Mouse (Mus musculus): ENCODE measurements around the gene Ccser2. TPM values are rescaled to one million over a fixed set of nuclear protein-coding genes. Genes with fewer than 3 reads are reported as not detected.

Ccser2 gene
- polyA plus RNA-seq, 1 experiment from 2014 or later, result 58.0 TPM

GRCm38 (mm10) chr14:36932638-36933382 lies 35.8 kb downstream of the Ccser2 start:
- H3K9ac ChIP-seq, result no peak overlapping the region
- H3K4me3 ChIP-seq, result no peak overlapping the region
- H3K9me3 ChIP-seq (replicated peaks), result no peaks in the 10 kb centered on the region
- 87% methylated on average over 10 of the region's 10 CpGs for WGBS
- H3K4me2 ChIP-seq (replicated peaks), result no peak overlapping the region
- no peak for ATAC-seq (ENCODE audit: low FRiP score)
- H3K27me3 ChIP-seq, result no peaks in the 10 kb centered on the region
- H3K36me3 ChIP-seq, result peaks cover under 1% of the 10 kb centered on the region; the same call in 1 of the 2 replicates
- H3K27ac ChIP-seq, result no peak overlapping the region
- no peaks in the 10 kb centered on the region for H3K4me1 ChIP-seq

GRCm38 (mm10) chr14:36932038-36932437 lies 36.5 kb downstream of the Ccser2 start:
- H3K27me3 ChIP-seq, result no peaks in the 10 kb centered on the region
- H3K4me3 ChIP-seq, result no peak overlapping the region
- no peaks in the 10 kb centered on the region for H3K4me1 ChIP-seq
- no peak overlapping the region for H3K27ac ChIP-seq
- H3K9me3 ChIP-seq (replicated peaks), result no peaks in the 10 kb centered on the region
- no peaks in the 10 kb centered on the region; the same call in 1 of the 2 replicates for H3K36me3 ChIP-seq
- ATAC-seq (ENCODE audit: low FRiP score), result no peak
- no peak overlapping the region for H3K9ac ChIP-seq
- no peak overlapping the region for H3K4me2 ChIP-seq (replicated peaks)

GRCm38 (mm10) chr14:36923383-36923782 lies 45.2 kb downstream of the Ccser2 start:
- ATAC-seq (ENCODE audit: low FRiP score), result no peak
- Histone ChIP-seq H3K27ac (no peak overlapping the region), H3K4me3 (no peak overlapping the region), H3K27me3 (no peaks in the 10 kb centered on the region), H3K9ac (no peak overlapping the region), H3K9me3 (replicated peaks) (no peaks in the 10 kb centered on the region), H3K4me2 (replicated peaks) (no peak overlapping the region), H3K4me1 (no peaks in the 10 kb centered on the region), H3K36me3 (peaks cover 16% of the 10 kb centered on the region)
- 93% methylated on average over 3 of the region's 3 CpGs for WGBS

GRCm38 (mm10) chr14:36921346-36922049 lies 47.1 kb downstream of the Ccser2 start:
- Histone ChIP-seq H3K27me3 (no peaks in the 10 kb centered on the region), H3K4me1 (no peaks in the 10 kb centered on the region), H3K9ac (no peak overlapping the region), H3K36me3 (peaks cover 21% of the 10 kb centered on the region), H3K9me3 (replicated peaks) (no peaks in the 10 kb centered on the region), H3K4me2 (replicated peaks) (no peak overlapping the region), H3K4me3 (no peak overlapping the region), H3K27ac (no peak overlapping the region)
- no peak for ATAC-seq (ENCODE audit: low FRiP score)
- 87% methylated on average over 5 of the region's 5 CpGs for WGBS

- H3K9ac ChIP-seq, result no peak overlapping the region
- H3K36me3 ChIP-seq, result peaks cover 18% of the 10 kb centered on the region
- no peak overlapping the region for H3K4me3 ChIP-seq
- no peaks in the 10 kb centered on the region for H3K27me3 ChIP-seq
- no peaks in the 10 kb centered on the region for H3K4me1 ChIP-seq
- WGBS, result 93% methylated on average over 8 of the region's 8 CpGs
- H3K27ac ChIP-seq, result no peak overlapping the region
- no peaks in the 10 kb centered on the region for H3K9me3 ChIP-seq (replicated peaks)
- no peak for ATAC-seq (ENCODE audit: low FRiP score)
- H3K4me2 ChIP-seq (replicated peaks), result no peak overlapping the region
Observed at GRCm38 (mm10) chr14:36919886-36920285, 48.7 kb downstream of the Ccser2 start.

GRCm38 (mm10) chr14:36919146-36919545 lies 49.4 kb downstream of the Ccser2 start:
- no peaks in the 10 kb centered on the region for H3K27me3 ChIP-seq
- whole genome bisulfite sequencing, result 57% methylated on average over 13 of the region's 13 CpGs
- no peaks in the 10 kb centered on the region for H3K9me3 ChIP-seq (replicated peaks)
- no peak overlapping the region for H3K4me3 ChIP-seq
- H3K9ac ChIP-seq, result no peak overlapping the region
- H3K4me2 ChIP-seq (replicated peaks), result no peak overlapping the region
- H3K4me1 ChIP-seq, result no peaks in the 10 kb centered on the region
- peak overlapping the region; percentile 70; the same call in 1 of the 2 replicates for H3K27ac ChIP-seq
- no peak for ATAC-seq (ENCODE audit: low FRiP score)
- H3K36me3 ChIP-seq, result peaks cover 13% of the 10 kb centered on the region; the same call in 1 of the 2 replicates

- 93% methylated on average over 6 of the region's 6 CpGs for WGBS
- Histone ChIP-seq H3K4me1 (no peaks in the 10 kb centered on the region; the same call in 1 of the 2 replicates), H3K27me3 (no peaks in the 10 kb centered on the region), H3K27ac (no peak overlapping the region), H3K9ac (no peak overlapping the region), H3K9me3 (replicated peaks) (no peaks in the 10 kb centered on the region), H3K4me2 (replicated peaks) (no peak overlapping the region), H3K36me3 (0 out of 2 replicates have a peak, but pooled peaks cover 5% of the 10 kb centered on the region), H3K4me3 (no peak overlapping the region)
- no peak for ATAC-seq (ENCODE audit: low FRiP score)
Observed at GRCm38 (mm10) chr14:36915203-36915602, 53.4 kb downstream of the Ccser2 start.

GRCm38 (mm10) chr14:36914473-36915005 lies 54.0 kb downstream of the Ccser2 start:
- Histone ChIP-seq H3K9me3 (replicated peaks) (no peaks in the 10 kb centered on the region), H3K36me3 (0 out of 2 replicates have a peak, but pooled peaks cover 5% of the 10 kb centered on the region), H3K4me3 (no peak overlapping the region), H3K9ac (no peak overlapping the region), H3K4me1 (no peaks in the 10 kb centered on the region; the same call in 1 of the 2 replicates), H3K27ac (no peak overlapping the region), H3K27me3 (no peaks in the 10 kb centered on the region), H3K4me2 (replicated peaks) (no peak overlapping the region)
- WGBS, result 64% methylated on average over 3 of the region's 3 CpGs
- ATAC-seq (ENCODE audit: low FRiP score), result no peak

- H3K9me3 ChIP-seq (replicated peaks), result no peaks in the 10 kb centered on the region
- no peak overlapping the region for H3K4me2 ChIP-seq (replicated peaks)
- H3K4me1 ChIP-seq, result no peaks in the 10 kb centered on the region; the same call in 1 of the 2 replicates
- no peak overlapping the region for H3K9ac ChIP-seq
- no peak for ATAC-seq (ENCODE audit: low FRiP score)
- H3K36me3 ChIP-seq, result 0 out of 2 replicates have a peak, but pooled peaks cover 2% of the 10 kb centered on the region
- no peak overlapping the region for H3K4me3 ChIP-seq
- H3K27ac ChIP-seq, result no peak overlapping the region
- 64% methylated on average over 6 of the region's 6 CpGs for WGBS
- no peaks in the 10 kb centered on the region for H3K27me3 ChIP-seq
Observed at GRCm38 (mm10) chr14:36911738-36912137, 56.8 kb downstream of the Ccser2 start.

- Histone ChIP-seq H3K36me3 (0 out of 2 replicates have a peak, but pooled peaks cover 2% of the 10 kb centered on the region), H3K27ac (0 out of 2 replicates have a peak overlapping the region, but pooled peaks have one; percentile 18), H3K4me2 (replicated peaks) (no peak overlapping the region), H3K4me3 (no peak overlapping the region), H3K4me1 (0 out of 2 replicates have a peak, but pooled peaks cover 2% of the 10 kb centered on the region), H3K9me3 (replicated peaks) (no peaks in the 10 kb centered on the region), H3K27me3 (no peaks in the 10 kb centered on the region), H3K9ac (no peak overlapping the region)
- ATAC-seq (ENCODE audit: low FRiP score), result no peak
- 79% methylated on average over 10 of the region's 11 CpGs for WGBS
Observed at GRCm38 (mm10) chr14:36905809-36906522, 62.6 kb downstream of the Ccser2 start.

GRCm38 (mm10) chr14:36904206-36904605 lies 64.4 kb downstream of the Ccser2 start:
- Histone ChIP-seq H3K27me3 (no peaks in the 10 kb centered on the region), H3K4me1 (0 out of 2 replicates have a peak, but pooled peaks cover 2% of the 10 kb centered on the region), H3K36me3 (peaks cover 4% of the 10 kb centered on the region; the same call in 1 of the 2 replicates), H3K4me3 (no peak overlapping the region), H3K9ac (no peak overlapping the region), H3K27ac (no peak overlapping the region), H3K4me2 (replicated peaks) (no peak overlapping the region), H3K9me3 (replicated peaks) (no peaks in the 10 kb centered on the region)
- no peak for ATAC-seq (ENCODE audit: low FRiP score)
- WGBS, result 92% methylated on average over 1 of the region's 1 CpGs

- peaks cover 12% of the 10 kb centered on the region; the same call in 1 of the 2 replicates for H3K36me3 ChIP-seq
- no peaks in the 10 kb centered on the region for H3K27me3 ChIP-seq
- ATAC-seq (ENCODE audit: low FRiP score), result no peak
- no peaks in the 10 kb centered on the region for H3K9me3 ChIP-seq (replicated peaks)
- no peak overlapping the region for H3K4me2 ChIP-seq (replicated peaks)
- no peak overlapping the region for H3K4me3 ChIP-seq
- no peaks in the 10 kb centered on the region for H3K4me1 ChIP-seq
- H3K9ac ChIP-seq, result no peak overlapping the region
- H3K27ac ChIP-seq, result no peak overlapping the region
Observed at GRCm38 (mm10) chr14:36900883-36901282, 67.7 kb downstream of the Ccser2 start.

Measured in hindbrain, embryonic 12.5 days (tissue).